Mouse (Mus musculus) midbrain, embryonic 16.5 days (tissue): ENCODE results near the gene Cacna2d3. TPM values are rescaled to one million over a fixed set of nuclear protein-coding genes. Genes with fewer than 3 reads are reported as not detected.

Experiments used
- ATAC-seq: fragments of 200-750 bp; cut with Nextera tagmentation; 2 replicates; pipeline ENCODE4 v1.8.0; 2017; ENCODE audit warnings: moderate TSS enrichment
- H3K27ac ChIP-seq: fragments of 300-500 bp; sonication (generic); 2 replicates; pipeline ENCODE4 v1.5.1; 2014; ENCODE audit warnings: mild to moderate bottlenecking, low read length, mixed read lengths
- H3K27me3 ChIP-seq: fragments of 300-500 bp; sonication (generic); 2 replicates; pipeline ENCODE4 v1.6.1; 2014; ENCODE audit warnings: low read depth, low read length, mixed read lengths; ENCODE audit not compliant: control insufficient read depth, insufficient read depth
- H3K36me3 ChIP-seq: fragments of 300-500 bp; sonication (generic); 2 replicates; pipeline ENCODE4 v1.6.1; 2014; ENCODE audit warnings: mild to moderate bottlenecking, low read length, moderate library complexity, mixed read lengths; ENCODE audit not compliant: control insufficient read depth, insufficient read depth
- H3K4me1 ChIP-seq: fragments of 300-500 bp; sonication (generic); 2 replicates; pipeline ENCODE4 v1.6.1; 2014; ENCODE audit warnings: mild to moderate bottlenecking, low read length, mixed read lengths; ENCODE audit not compliant: control insufficient read depth, insufficient read depth
- H3K4me2 ChIP-seq: fragments of 300-500 bp; sonication (generic); 2 replicates; pipeline ENCODE4 v1.6.1; 2014; ENCODE audit warnings: mild to moderate bottlenecking, low read length, mixed read lengths
- H3K4me3 ChIP-seq: fragments of 300-500 bp; sonication (generic); 2 replicates; pipeline ENCODE4 v1.5.1; 2014; ENCODE audit warnings: low read depth, mild to moderate bottlenecking, low read length, moderate library complexity, mixed read lengths
- H3K9ac ChIP-seq: fragments of 300-500 bp; sonication (generic); 2 replicates; pipeline ENCODE4 v1.6.1; 2014; ENCODE audit warnings: low read depth, low read length, mixed read lengths
- H3K9me3 ChIP-seq: fragments of 300-500 bp; sonication (generic); replicated peaks from 2 replicates; pipeline ENCODE4 v1.6.1; 2014; ENCODE audit warnings: mild to moderate bottlenecking, low read length, mixed read lengths; ENCODE audit not compliant: control insufficient read depth, poor library complexity, severe bottlenecking
- WGBS: fragments of 180-500 bp; shearing (Covaris S2); extraction: QIAGEN DNeasy Blood & Tissue Kit; methylation state at CpG from one replicate; pipeline ENCODE4 v1.1.7; 2014; 5-methylcytosine and 5-hydroxymethylcytosine counted together
- polyA plus RNA-seq: library from polyadenylated mRNA; unstranded; fragments of >200 nt; fragmentation: Nextera tagmentation; extraction: Ambion mirVana; gene quantifications from 2 replicates; pipeline ENCODE4 v1.2.1, GENCODE M21; 2015

The Cacna2d3 gene
- polyA plus RNA-seq, 1 experiment from 2014 or later, result 31.0 TPM

GRCm38 (mm10) chr14:29174762-29175161, 546.9 kb downstream of the Cacna2d3 start:
- Histone ChIP-seq H3K27ac (no peak overlapping the region), H3K36me3 (no peaks in the 10 kb centered on the region), H3K27me3 (no peaks in the 10 kb centered on the region), H3K4me3 (no peak overlapping the region), H3K4me2 (no peak overlapping the region), H3K4me1 (peaks cover 12% of the 10 kb centered on the region), H3K9ac (no peak overlapping the region), H3K9me3 (no peaks in the 10 kb centered on the region)
- WGBS, result 93% methylated on average over 3 of the region's 3 CpGs
- no peak for ATAC-seq

- Histone ChIP-seq H3K9me3 (no peaks in the 10 kb centered on the region), H3K27ac (no peak overlapping the region), H3K27me3 (no peaks in the 10 kb centered on the region), H3K36me3 (no peaks in the 10 kb centered on the region), H3K4me1 (no peaks in the 10 kb centered on the region), H3K4me3 (no peak overlapping the region), H3K9ac (no peak overlapping the region), H3K4me2 (no peak overlapping the region)
- WGBS, result 91% methylated on average over 2 of the region's 2 CpGs
- no peak for ATAC-seq
Observed at GRCm38 (mm10) chr14:29172207-29172606, 549.5 kb downstream of the Cacna2d3 start.

- Histone ChIP-seq H3K4me2 (peak overlapping the region; percentile 7; the same call in 1 of the 2 replicates), H3K9ac (no peak overlapping the region), H3K27ac (no peak overlapping the region), H3K9me3 (no peaks in the 10 kb centered on the region), H3K36me3 (no peaks in the 10 kb centered on the region), H3K4me1 (peaks cover 9% of the 10 kb centered on the region), H3K4me3 (no peak overlapping the region), H3K27me3 (no peaks in the 10 kb centered on the region)
- WGBS, result 46% methylated on average over 6 of the region's 6 CpGs
- no peak for ATAC-seq
Observed at GRCm38 (mm10) chr14:29164653-29165030, 557.0 kb downstream of the Cacna2d3 start.

- no peak overlapping the region for H3K4me3 ChIP-seq
- peaks cover 9% of the 10 kb centered on the region for H3K4me1 ChIP-seq
- no peak overlapping the region for H3K27ac ChIP-seq
- H3K9me3 ChIP-seq, result no peaks in the 10 kb centered on the region
- no peaks in the 10 kb centered on the region for H3K36me3 ChIP-seq
- H3K27me3 ChIP-seq, result no peaks in the 10 kb centered on the region
- H3K9ac ChIP-seq, result no peak overlapping the region
- WGBS, result 46% methylated on average over 4 of the region's 4 CpGs
- no peak for ATAC-seq
- no peak overlapping the region for H3K4me2 ChIP-seq
Observed at GRCm38 (mm10) chr14:29163998-29164652, 557.5 kb downstream of the Cacna2d3 start.

- H3K9me3 ChIP-seq, result 0 out of 2 replicates have a peak, but pooled peaks cover 2% of the 10 kb centered on the region
- no peak overlapping the region for H3K27ac ChIP-seq
- H3K4me2 ChIP-seq, result no peak overlapping the region
- no peaks in the 10 kb centered on the region for H3K36me3 ChIP-seq
- no peak overlapping the region for H3K4me3 ChIP-seq
- 78% methylated on average over 3 of the region's 3 CpGs for WGBS
- no peak for ATAC-seq
- no peaks in the 10 kb centered on the region for H3K27me3 ChIP-seq
- no peak overlapping the region for H3K9ac ChIP-seq
- peaks cover 6% of the 10 kb centered on the region for H3K4me1 ChIP-seq
Observed at GRCm38 (mm10) chr14:29159803-29160202, 561.9 kb downstream of the Cacna2d3 start.

GRCm38 (mm10) chr14:29157096-29157495, 564.6 kb downstream of the Cacna2d3 start:
- no peak overlapping the region for H3K27ac ChIP-seq
- H3K9me3 ChIP-seq, result 0 out of 2 replicates have a peak, but pooled peaks cover 2% of the 10 kb centered on the region
- no peaks in the 10 kb centered on the region for H3K36me3 ChIP-seq
- H3K4me3 ChIP-seq, result no peak overlapping the region
- H3K4me2 ChIP-seq, result no peak overlapping the region
- H3K4me1 ChIP-seq, result no peaks in the 10 kb centered on the region
- H3K27me3 ChIP-seq, result no peaks in the 10 kb centered on the region
- H3K9ac ChIP-seq, result no peak overlapping the region
- no peak for ATAC-seq
- WGBS, result 91% methylated on average over 5 of the region's 5 CpGs

- Histone ChIP-seq H3K4me3 (no peak overlapping the region), H3K9me3 (no peaks in the 10 kb centered on the region), H3K27me3 (no peaks in the 10 kb centered on the region), H3K9ac (no peak overlapping the region), H3K36me3 (no peaks in the 10 kb centered on the region), H3K4me1 (0 out of 2 replicates have a peak, but pooled peaks cover 3% of the 10 kb centered on the region), H3K4me2 (no peak overlapping the region), H3K27ac (no peak overlapping the region)
- WGBS, result 40% methylated on average over 2 of the region's 2 CpGs
- no peak; the same call in 1 of the 2 replicates for ATAC-seq
Observed at GRCm38 (mm10) chr14:29144184-29144583, 577.5 kb downstream of the Cacna2d3 start.

GRCm38 (mm10) chr14:29137614-29138013, 584.0 kb downstream of the Cacna2d3 start:
- Histone ChIP-seq H3K4me2 (no peak overlapping the region), H3K9me3 (no peaks in the 10 kb centered on the region)
- whole genome bisulfite sequencing, result 86% methylated on average over 7 of the region's 7 CpGs

GRCm38 (mm10) chr14:29137006-29137579, 584.6 kb downstream of the Cacna2d3 start:
- H3K4me3 ChIP-seq, result no peak overlapping the region
- no peak overlapping the region for H3K4me2 ChIP-seq
- H3K9ac ChIP-seq, result no peak overlapping the region
- no peak for ATAC-seq
- no peaks in the 10 kb centered on the region for H3K36me3 ChIP-seq
- no peaks in the 10 kb centered on the region for H3K9me3 ChIP-seq
- H3K4me1 ChIP-seq, result no peaks in the 10 kb centered on the region
- no peak overlapping the region for H3K27ac ChIP-seq
- H3K27me3 ChIP-seq, result no peaks in the 10 kb centered on the region
- WGBS, result 76% methylated on average over 10 of the region's 10 CpGs

More at GRCm38 (mm10) chr14:29137614-29138013, 584.0 kb downstream of the Cacna2d3 start:
- Histone ChIP-seq H3K4me1 (no peaks in the 10 kb centered on the region), H3K36me3 (no peaks in the 10 kb centered on the region), H3K9ac (no peak overlapping the region), H3K27me3 (no peaks in the 10 kb centered on the region), H3K4me3 (no peak overlapping the region), H3K27ac (no peak overlapping the region)
- no peak for ATAC-seq
